Mouse (Mus musculus): Measurements from ENCODE around the gene Rpl38. TPM values are rescaled to one million over a fixed set of nuclear protein-coding genes. Genes with fewer than 3 reads are reported as not detected.

Rpl38 gene
- polyA plus RNA-seq, 1 experiment from 2014 or later: 885 TPM

GRCm38 (mm10) chr11:114683722-114684621 is 15.6 kb downstream of the Rpl38 start:
- Histone ChIP-seq H3K4me2 (no peak overlapping the region), H3K9me3 (no peaks in the 10 kb centered on the region), H3K27ac (no peak overlapping the region), H3K9ac (no peak overlapping the region), H3K4me1 (replicated peaks) (peaks cover 40% of the 10 kb centered on the region), H3K27me3 (no peaks in the 10 kb centered on the region), H3K4me3 (no peak overlapping the region), H3K36me3 (no peaks in the 10 kb centered on the region)
- WGBS: 70% methylated on average over 19 of the region's 20 CpGs
- no peak for ATAC-seq (ENCODE audit: low FRiP score)

DNA sequence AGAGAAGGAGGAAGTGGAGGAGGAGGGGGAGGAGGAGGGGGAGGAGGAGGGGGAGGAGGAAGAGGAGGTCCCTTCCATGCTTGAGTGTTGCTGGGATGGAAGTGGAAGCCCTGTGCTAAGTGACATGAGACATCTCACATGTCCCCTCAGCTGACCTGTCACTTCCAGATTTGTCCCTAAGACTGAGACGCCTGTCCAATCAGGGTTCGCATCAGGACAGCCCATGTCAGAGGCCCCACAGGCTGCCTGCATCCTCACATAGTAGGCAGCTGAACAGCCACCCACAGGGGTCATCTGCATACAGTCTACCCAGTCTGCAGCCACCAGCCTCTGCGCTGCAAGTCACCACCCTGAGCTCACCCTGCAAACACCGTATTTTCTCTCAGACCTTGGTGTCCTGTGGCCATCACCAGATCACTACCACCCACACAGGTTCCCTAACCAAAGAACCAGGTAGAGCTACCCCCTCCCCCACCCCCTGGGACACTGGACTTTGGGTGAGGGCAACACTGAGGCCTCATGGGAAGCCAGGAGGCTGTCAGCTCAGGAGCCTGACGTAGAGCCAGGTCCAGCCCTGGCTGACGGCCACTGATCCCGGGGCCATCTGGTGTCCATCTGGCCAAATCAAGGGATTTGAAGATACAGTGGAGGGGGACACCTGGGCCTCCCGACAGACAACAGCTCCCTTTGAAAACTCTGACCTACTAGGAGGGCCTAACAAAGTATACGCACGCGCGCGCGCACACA is 16.5 kb downstream of the Rpl38 start:
- Histone ChIP-seq H3K36me3 (0 out of 2 replicates have a peak, but pooled peaks cover under 1% of the 10 kb centered on the region), H3K27me3 (no peaks in the 10 kb centered on the region), H3K4me3 (no peak overlapping the region), H3K4me2 (no peak overlapping the region), H3K4me1 (replicated peaks) (peaks cover 33% of the 10 kb centered on the region), H3K27ac (no peak overlapping the region), H3K9ac (no peak overlapping the region), H3K9me3 (no peaks in the 10 kb centered on the region)
- no peak for ATAC-seq (ENCODE audit: low FRiP score)
- WGBS: 71% methylated on average over 14 of the region's 14 CpGs

GRCm38 (mm10) chr11:114685526-114686040 is 17.3 kb downstream of the Rpl38 start:
- Histone ChIP-seq H3K4me2 (no peak overlapping the region), H3K9ac (no peak overlapping the region), H3K4me3 (no peak overlapping the region), H3K9me3 (no peaks in the 10 kb centered on the region), H3K27ac (no peak overlapping the region), H3K36me3 (0 out of 2 replicates have a peak, but pooled peaks cover 7% of the 10 kb centered on the region), H3K4me1 (replicated peaks) (peaks cover 25% of the 10 kb centered on the region), H3K27me3 (no peaks in the 10 kb centered on the region)
- 75% methylated on average over 9 of the region's 9 CpGs for WGBS
- ATAC-seq (ENCODE audit: low FRiP score): no peak

- no peak overlapping the region for H3K9ac ChIP-seq
- no peak for ATAC-seq (ENCODE audit: low FRiP score)
- H3K36me3 ChIP-seq: 0 out of 2 replicates have a peak, but pooled peaks cover 8% of the 10 kb centered on the region
- peaks cover 21% of the 10 kb centered on the region for H3K4me1 ChIP-seq (replicated peaks)
- no peaks in the 10 kb centered on the region for H3K27me3 ChIP-seq
- H3K27ac ChIP-seq: no peak overlapping the region
- WGBS: 92% methylated on average over 16 of the region's 16 CpGs
- no peak overlapping the region for H3K4me2 ChIP-seq
- no peak overlapping the region for H3K4me3 ChIP-seq
- H3K9me3 ChIP-seq: no peaks in the 10 kb centered on the region
Observed at GRCm38 (mm10) chr11:114686221-114686959, 18.1 kb downstream of the Rpl38 start.

- Histone ChIP-seq H3K27ac (peak overlapping the region; percentile 48; the same call in 1 of the 2 replicates), H3K4me1 (replicated peaks) (peaks cover 29% of the 10 kb centered on the region), H3K4me3 (no peak overlapping the region), H3K36me3 (0 out of 2 replicates have a peak, but pooled peaks cover 8% of the 10 kb centered on the region), H3K4me2 (no peak overlapping the region), H3K27me3 (no peaks in the 10 kb centered on the region), H3K9ac (no peak overlapping the region), H3K9me3 (no peaks in the 10 kb centered on the region)
- 41% methylated on average over 9 of the region's 10 CpGs for WGBS
- no peak for ATAC-seq (ENCODE audit: low FRiP score)
Observed at GRCm38 (mm10) chr11:114687574-114688188, 19.4 kb downstream of the Rpl38 start.

GRCm38 (mm10) chr11:114688729-114689128 is 20.4 kb downstream of the Rpl38 start:
- Histone ChIP-seq H3K4me2 (no peak overlapping the region), H3K36me3 (0 out of 2 replicates have a peak, but pooled peaks cover 8% of the 10 kb centered on the region), H3K9ac (no peak overlapping the region), H3K4me1 (replicated peaks) (peaks cover 29% of the 10 kb centered on the region), H3K4me3 (no peak overlapping the region), H3K27me3 (no peaks in the 10 kb centered on the region), H3K27ac (no peak overlapping the region), H3K9me3 (no peaks in the 10 kb centered on the region)
- ATAC-seq (ENCODE audit: low FRiP score): no peak
- WGBS: 96% methylated on average over 2 of the region's 3 CpGs

DNA sequence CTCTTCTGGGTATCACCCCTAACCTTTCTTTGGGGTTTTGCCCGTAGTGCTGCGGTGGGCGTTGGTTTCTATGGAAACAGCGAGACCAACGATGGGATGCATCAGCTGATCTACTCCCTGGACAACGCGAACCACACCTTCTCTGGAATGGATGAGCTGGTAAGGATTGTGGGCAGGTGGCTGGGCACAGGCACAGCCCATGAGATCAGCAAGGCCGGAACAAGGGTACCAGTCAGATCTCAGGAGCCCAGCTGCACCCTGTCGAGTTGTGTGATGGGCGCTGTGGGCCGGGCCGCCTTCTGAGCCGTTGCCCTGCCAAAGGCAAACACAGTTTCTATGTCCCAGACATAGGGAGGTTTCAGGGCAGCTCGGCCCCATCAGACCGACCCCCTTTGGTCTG is 21.9 kb downstream of the Rpl38 start:
- H3K27ac ChIP-seq: no peak overlapping the region
- ATAC-seq (ENCODE audit: low FRiP score): no peak

GRCm38 (mm10) chr11:114691454-114692182 is 23.3 kb downstream of the Rpl38 start:
- Histone ChIP-seq H3K4me1 (replicated peaks) (peaks cover 12% of the 10 kb centered on the region), H3K9ac (no peak overlapping the region), H3K9me3 (no peaks in the 10 kb centered on the region), H3K4me3 (no peak overlapping the region), H3K4me2 (no peak overlapping the region), H3K27me3 (no peaks in the 10 kb centered on the region), H3K36me3 (peaks cover 13% of the 10 kb centered on the region), H3K27ac (no peak overlapping the region)
- 57% methylated on average over 6 of the region's 6 CpGs for WGBS
- ATAC-seq (ENCODE audit: low FRiP score): no peak

More for the DNA sequence above, 21.9 kb downstream of the Rpl38 start:
- no peak overlapping the region for H3K9ac ChIP-seq
- no peak overlapping the region for H3K4me3 ChIP-seq
- H3K9me3 ChIP-seq: no peaks in the 10 kb centered on the region
- H3K4me2 ChIP-seq: no peak overlapping the region
- H3K36me3 ChIP-seq: 0 out of 2 replicates have a peak, but pooled peaks cover 8% of the 10 kb centered on the region
- H3K27me3 ChIP-seq: no peaks in the 10 kb centered on the region
- WGBS: 88% methylated on average over 15 of the region's 15 CpGs
- H3K4me1 ChIP-seq (replicated peaks): peaks cover 17% of the 10 kb centered on the region

- H3K4me3 ChIP-seq: no peak overlapping the region
- H3K27me3 ChIP-seq: no peaks in the 10 kb centered on the region
- no peak overlapping the region for H3K4me2 ChIP-seq
- no peak overlapping the region for H3K27ac ChIP-seq
- 42% methylated on average over 7 of the region's 7 CpGs for WGBS
- no peak overlapping the region for H3K9ac ChIP-seq
- H3K4me1 ChIP-seq (replicated peaks): peaks cover 10% of the 10 kb centered on the region
- no peak for ATAC-seq (ENCODE audit: low FRiP score)
- peaks cover 18% of the 10 kb centered on the region for H3K36me3 ChIP-seq
- H3K9me3 ChIP-seq: no peaks in the 10 kb centered on the region
Observed at GRCm38 (mm10) chr11:114692601-114693000, 24.3 kb downstream of the Rpl38 start.

- no peak overlapping the region for H3K27ac ChIP-seq
- 89% methylated on average over 6 of the region's 6 CpGs for WGBS
- no peak for ATAC-seq (ENCODE audit: low FRiP score)
- no peak overlapping the region for H3K4me3 ChIP-seq
- H3K9ac ChIP-seq: no peak overlapping the region
- H3K4me1 ChIP-seq (replicated peaks): peaks cover 8% of the 10 kb centered on the region
- H3K27me3 ChIP-seq: no peaks in the 10 kb centered on the region
- H3K36me3 ChIP-seq: peaks cover 21% of the 10 kb centered on the region
- H3K9me3 ChIP-seq: no peaks in the 10 kb centered on the region
- no peak overlapping the region for H3K4me2 ChIP-seq
Observed at GRCm38 (mm10) chr11:114693456-114693855, 25.1 kb downstream of the Rpl38 start.

- H3K4me1 ChIP-seq (replicated peaks): peaks cover 8% of the 10 kb centered on the region
- ATAC-seq (ENCODE audit: low FRiP score): no peak
- H3K27me3 ChIP-seq: no peaks in the 10 kb centered on the region
- WGBS: 89% methylated on average over 2 of the region's 2 CpGs
- no peak overlapping the region for H3K4me2 ChIP-seq
- no peak overlapping the region for H3K4me3 ChIP-seq
- H3K36me3 ChIP-seq: peaks cover 21% of the 10 kb centered on the region
- H3K9me3 ChIP-seq: no peaks in the 10 kb centered on the region
- no peak overlapping the region for H3K9ac ChIP-seq
- no peak overlapping the region for H3K27ac ChIP-seq
Observed at GRCm38 (mm10) chr11:114694451-114694850, 26.1 kb downstream of the Rpl38 start.

Data from hindbrain, embryonic 13.5 days (tissue).